Comparison of ENCODE assay signal across 16 mouse cellular contexts in genomic region chrX:166981003-166981402, GRCm38 (mm10).
DNase-seq lines count a peak whose midpoint lies in the region; ATAC-seq and TF ChIP-seq lines count a peak whose summit lies in the region.
"Had no signal": no experiment of that assay in that cellular context is flagged by ENCODE, and none has a peak within 500 bp of the region (broad histone marks: within the 10 kb centered on the region; RNA-seq: fewer than 3 reads in every experiment).

No protein-coding gene starts in this region.

- 58% methylated on average over 6 of the region's 6 CpGs for WGBS in kidney, adult 2 months
- 75% methylated on average over 6 of the region's 6 CpGs for whole genome bisulfite sequencing in kidney, embryonic 14.5 days

- ATAC-seq in kidney, embryonic 14.5 days (ENCODE audit: low FRiP score, low TSS enrichment) = no peak
- ATAC-seq: forebrain, postnatal 0 days; lung, postnatal 0 days had no signal

- no peaks in the 10 kb centered on the region for H3K9me3 ChIP-seq in kidney, embryonic 14.5 days (ENCODE audit: control insufficient read depth, low read length)

- no peaks in the 10 kb centered on the region for H3K36me3 ChIP-seq in kidney, adult 2 months (ENCODE audit: control insufficient read depth, insufficient read depth, low read length)
- no peaks in the 10 kb centered on the region for H3K36me3 ChIP-seq in kidney, embryonic 14.5 days (ENCODE audit: control insufficient read depth, insufficient read depth, low read length)

- peak; percentile 43 for DNase-seq in kidney, adult 2 months
- peak; percentile 20 for DNase-seq in kidney, postnatal 14 days
- DNase-seq in spleen, adult 12 weeks (ENCODE audit: low spot score) = no peak
- DNase-seq in ovary, postnatal 14 days (ENCODE audit: low spot score) = no peak
- DNase-seq: adrenal gland, adult 8-10 months; cerebellum, adult 9-10 months; embryo, embryonic 11 days; forebrain, postnatal 0 days; layer of hippocampus, postnatal 36 days; right cerebral cortex, adult 18-20 months had no signal

- TF ChIP-seq POLR2A in kidney, adult 2 months (IDR thresholded peaks at IDR 0.05; ENCODE audit: low read depth, low read length) = no peak
- TF ChIP-seq POLR2A in embryonic fibroblast, embryonic 13.5 days (IDR thresholded peaks at IDR 0.05; ENCODE audit: low read depth, low read length) = no peak

- no peaks in the 10 kb centered on the region for H3K27me3 ChIP-seq in kidney, adult 2 months (replicated peaks; ENCODE audit: control insufficient read depth, insufficient read depth, low read length)
- H3K27me3 ChIP-seq in kidney, embryonic 14.5 days (ENCODE audit: control insufficient read depth, insufficient read depth, low read length) = no peaks in the 10 kb centered on the region

- H3K4me3 ChIP-seq in kidney, adult 2 months (ENCODE audit: insufficient read depth, low read depth, low read length) = no peak overlapping the region
- no peak overlapping the region for H3K4me3 ChIP-seq in kidney, embryonic 14.5 days (ENCODE audit: low read length)
- H3K4me3 ChIP-seq in brown adipose tissue, adult 24 weeks (ENCODE audit: insufficient read depth, low read depth, low read length) = no peak overlapping the region
- no peak overlapping the region for H3K4me3 ChIP-seq in embryonic fibroblast, embryonic 13.5 days (ENCODE audit: insufficient read depth, low read length)

- TF ChIP-seq CTCF in kidney, adult 2 months (conservative IDR thresholded peaks at IDR 0.05; ENCODE audit: insufficient read depth, insufficient read length, low read depth, low read length) = no peak
- TF ChIP-seq CTCF in embryonic fibroblast, embryonic 13.5 days (IDR thresholded peaks at IDR 0.05; ENCODE audit: borderline replicate concordance, insufficient read depth, low read length) = no peak

- H3K4me1 ChIP-seq in kidney, adult 2 months (ENCODE audit: control insufficient read depth, insufficient read depth, low read length) = no peaks in the 10 kb centered on the region; the same call in 1 of the 2 replicates
- H3K4me1 ChIP-seq in kidney, embryonic 14.5 days (ENCODE audit: control insufficient read depth, insufficient read depth, low read length) = no peaks in the 10 kb centered on the region
- no peaks in the 10 kb centered on the region for H3K4me1 ChIP-seq in brown adipose tissue, adult 24 weeks (ENCODE audit: control insufficient read depth, insufficient read depth, insufficient read length, low read length)
- no peaks in the 10 kb centered on the region for H3K4me1 ChIP-seq in embryonic fibroblast, embryonic 13.5 days (ENCODE audit: control insufficient read depth, insufficient read depth, low read length)

- H3K9ac ChIP-seq in kidney, embryonic 14.5 days (ENCODE audit: low read depth, low read length) = no peak overlapping the region
- H3K9ac ChIP-seq: forebrain, postnatal 0 days; liver, embryonic 14.5 days had no signal

- peak overlapping the region; percentile 76 for H3K27ac ChIP-seq in kidney, adult 2 months (ENCODE audit: insufficient read depth, low read depth, low read length)
- no peak overlapping the region; the same call in 1 of the 2 replicates for H3K27ac ChIP-seq in kidney, embryonic 14.5 days (ENCODE audit: low read depth, low read length)
- peak overlapping the region; percentile 65 for H3K27ac ChIP-seq in brown adipose tissue, adult 24 weeks (replicated peaks; ENCODE audit: low read depth, low read length)
- H3K27ac ChIP-seq in embryonic fibroblast, embryonic 13.5 days (ENCODE audit: insufficient read depth, low read length) = peak overlapping the region; percentile 90
- H3K27ac ChIP-seq: liver, embryonic 14.5 days had no signal

- H3K4me2 ChIP-seq in kidney, embryonic 14.5 days (replicated peaks; ENCODE audit: low read depth, low read length) = no peak overlapping the region
- H3K4me2 ChIP-seq: midbrain, embryonic 11.5 days had no signal

Comparison
In these comparisons a context has a peak if more than half of its experiments do, and no peak if none do; other contexts are left out.
1. DNase-seq: peak in kidney, adult 2 months (single experiment) and kidney, postnatal 14 days (single experiment); none in spleen, adult 12 weeks (single experiment) and ovary, postnatal 14 days (single experiment).